Mouse (Mus musculus): ENCODE results near the gene Ubl5.

GRCm38 (mm10) chr9:20662325-20662724 lies 19.6 kb downstream of the Ubl5 start:
- peak; percentile 80; the same call in 1 of the 2 replicates for TF ChIP-seq CTCF (IDR thresholded peaks at IDR 0.05; ENCODE audit: extremely low read depth, insufficient read length, insufficient replicate concordance, low read depth, low read length)
- no peak for TF ChIP-seq POLR2A (IDR thresholded peaks at IDR 0.05; ENCODE audit: low read depth, low read length)

Measured in small intestine, adult 2 months (tissue).